Mouse (Mus musculus) C2C12 (cell line): ENCODE data around the gene 4933406M09Rik.
A peak's percentile ranks its signal among the peaks of the same experiment; 100 is the strongest.

Source experiments
- CEBPB ChIP-seq: IDR thresholded peaks from one replicate; pipeline ENCODE4 v1.6.1; 2011; ENCODE audit warnings: low read depth, mild to moderate bottlenecking, control low read depth, moderate library complexity
- CTCF ChIP-seq: IDR thresholded peaks from one replicate; pipeline ENCODE4 v1.5.1; 2011; ENCODE audit not compliant: control insufficient read depth, insufficient read depth, insufficient read length
- MAX ChIP-seq: IDR thresholded peaks from one replicate; pipeline ENCODE4 v1.6.1; 2011; ENCODE audit warnings: mild to moderate bottlenecking, control low read depth
- MYOD1 ChIP-seq: IDR thresholded peaks from one replicate; pipeline ENCODE4 v1.6.1; 2011; ENCODE audit warnings: low read depth; ENCODE audit not compliant: control insufficient read depth, insufficient read length
- USF1 ChIP-seq: IDR thresholded peaks from one replicate; pipeline ENCODE4 v1.6.1; 2011; ENCODE audit warnings: low read depth, mild to moderate bottlenecking, control low read depth, moderate library complexity

DNA sequence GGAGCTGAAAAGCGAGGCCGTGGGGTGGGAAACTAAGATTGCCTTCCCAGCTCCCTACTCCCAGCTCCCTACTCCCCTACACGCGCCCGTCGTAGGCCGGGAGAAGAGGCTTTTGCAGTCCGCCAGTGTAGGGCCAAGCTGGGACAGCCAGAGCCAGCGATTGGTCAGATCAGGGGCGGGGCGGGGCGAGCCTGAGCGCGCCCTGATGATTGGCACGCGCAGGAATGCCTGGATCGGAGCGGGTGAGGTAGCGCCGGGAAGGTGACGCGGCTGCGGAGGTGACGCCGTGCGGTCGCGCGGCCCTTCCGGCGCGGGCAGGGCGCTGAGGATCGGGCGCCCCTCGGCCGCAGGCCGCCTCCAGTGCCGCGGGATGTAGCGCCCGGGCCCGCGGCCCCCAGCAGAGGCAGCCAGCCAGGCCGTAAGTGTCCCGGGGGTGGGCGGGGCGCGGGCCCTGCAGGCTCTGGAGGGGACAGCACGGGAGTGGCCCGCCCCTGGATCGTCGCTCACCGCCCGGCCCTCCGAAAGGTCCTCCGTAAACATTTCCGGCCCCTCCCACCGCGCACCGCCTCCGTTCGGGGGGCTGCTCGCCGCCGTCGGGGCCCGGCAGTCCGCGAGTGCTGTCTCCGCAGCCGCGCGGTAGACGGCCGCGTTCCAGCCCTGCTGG, 29.6 kb downstream of the 4933406M09Rik start, which contains the start of gene Adipor1:
- no peak for TF ChIP-seq CTCF
- no peak for TF ChIP-seq USF1
- no peak for TF ChIP-seq MYOD1
- no peak for TF ChIP-seq CEBPB
- peak; percentile 82 for TF ChIP-seq MAX
